Mouse (Mus musculus): ENCODE data around the gene Nek8. TPM values are rescaled to one million over a fixed set of nuclear protein-coding genes. Genes with fewer than 3 reads are reported as not detected.
A peak's percentile ranks its signal among the peaks of the same experiment; 100 is the strongest.
"Not testable (repeated sequence)": the region's sequence is repeated elsewhere in the genome, so short reads cannot be mapped to it uniquely, and the experiment has no call there.

Gene Nek8
- polyA plus RNA-seq, 1 experiment from 2014 or later = 6.6 TPM

DNA sequence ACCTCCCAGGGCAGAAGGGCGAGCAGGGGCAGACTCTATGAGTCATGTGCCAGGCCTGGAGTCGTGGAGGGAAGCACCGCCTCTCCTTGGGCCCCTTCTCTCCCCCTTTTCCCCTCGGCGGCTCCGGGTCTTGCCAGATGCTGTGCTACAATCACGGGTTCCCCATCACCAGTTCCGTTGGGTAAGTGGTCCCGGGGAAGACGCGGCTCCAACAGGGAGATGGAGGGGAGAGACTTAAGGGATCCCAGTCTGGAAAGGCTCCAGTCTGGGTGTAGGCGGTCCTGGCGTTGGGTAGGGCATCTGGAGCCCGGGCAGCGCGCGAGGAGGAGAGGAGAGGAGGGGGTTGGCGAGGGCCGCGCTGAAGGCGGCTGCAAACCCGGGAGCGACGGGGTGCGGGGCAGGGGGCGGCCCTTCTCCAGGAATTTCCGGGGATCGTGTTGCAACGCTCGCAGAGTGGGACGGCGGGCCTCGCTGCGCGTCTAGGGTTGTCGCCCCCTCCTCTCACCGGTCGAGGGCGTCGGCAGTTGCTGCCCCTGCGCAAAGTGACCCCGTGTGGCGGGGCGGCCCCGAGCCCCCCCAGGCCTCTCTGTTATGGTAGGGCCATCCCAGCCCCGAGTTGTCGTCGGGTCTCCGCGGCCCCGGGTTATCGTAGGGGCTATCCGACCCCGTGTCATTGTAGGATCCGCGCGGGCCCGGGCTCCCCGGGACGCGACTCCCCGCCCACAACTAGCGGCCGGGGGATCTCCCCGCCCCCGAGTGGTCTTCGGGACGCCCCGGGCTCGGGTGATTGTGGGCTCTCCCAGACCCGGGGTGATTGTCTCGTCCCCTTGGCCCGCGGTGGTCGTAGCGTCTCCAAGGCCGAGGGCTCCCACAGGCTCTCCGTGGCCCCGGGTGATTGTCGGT, 12.1 kb upstream of the Nek8 start, which contains the start of gene Rab34:
Gene Rab34, plus strand, starts transcription at position 100 of the 903 bp plus-strand sequence.
- Histone ChIP-seq H3K9ac (ENCODE audit: low read depth, low read length) (peak within 1 kb of the TSS; percentile 91), H3K36me3 (ENCODE audit: control insufficient read depth, insufficient read depth, low read length) (peaks cover 18% of the 10 kb centered on the region), H3K4me2 (ENCODE audit: low read length) (peak within 1 kb of the TSS; percentile 74), H3K9me3 (replicated peaks; ENCODE audit: control insufficient read depth, low read length, poor library complexity, severe bottlenecking) (no peaks in the 10 kb centered on the region), H3K4me1 (ENCODE audit: control insufficient read depth, insufficient read depth, low read length) (peaks cover 19% of the 10 kb centered on the region), H3K27ac (ENCODE audit: low read length) (peak within 1 kb of the TSS; percentile 93), H3K27me3 (ENCODE audit: control insufficient read depth, insufficient read depth, low read depth, low read length) (no peaks in the 10 kb centered on the region), H3K4me3 (ENCODE audit: low read depth, low read length) (peak within 1 kb of the TSS; percentile 80)
- peak; percentile 76 for ATAC-seq
- under 1% methylated on average over 62 of the region's 80 CpGs for WGBS

DNA sequence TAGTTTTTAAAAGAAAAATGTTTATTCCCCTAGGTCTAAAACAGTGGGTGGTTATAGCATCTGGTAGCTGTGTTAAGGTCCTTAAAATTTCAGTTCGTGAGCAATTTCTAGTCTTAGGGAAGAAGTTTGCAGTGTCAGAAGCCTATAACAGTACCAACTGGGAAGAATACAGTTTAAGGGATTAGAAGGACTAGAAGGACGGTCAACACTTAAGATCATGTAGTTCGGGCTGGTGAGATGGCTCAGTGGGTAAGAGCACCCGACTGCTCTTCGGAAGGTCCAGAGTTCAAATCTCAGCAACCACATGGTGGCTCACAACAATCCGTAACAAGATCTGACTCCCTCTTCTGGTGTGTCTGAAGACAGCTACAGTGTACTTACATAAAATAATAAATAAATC, 8.2 kb upstream of the Nek8 start:
- H3K4me2 ChIP-seq (ENCODE audit: low read length); H3K27me3 ChIP-seq (ENCODE audit: control insufficient read depth, insufficient read depth, low read depth, low read length); ATAC-seq; H3K9ac ChIP-seq (ENCODE audit: low read depth, low read length); H3K9me3 ChIP-seq (replicated peaks; ENCODE audit: control insufficient read depth, low read length, poor library complexity, severe bottlenecking); H3K4me3 ChIP-seq (ENCODE audit: low read depth, low read length); H3K27ac ChIP-seq (ENCODE audit: low read length): not testable (repeated sequence)
- WGBS = 98% methylated on average over 6 of the region's 6 CpGs
- Histone ChIP-seq H3K36me3 (ENCODE audit: control insufficient read depth, insufficient read depth, low read length) (peaks cover 10% of the 10 kb centered on the region), H3K4me1 (ENCODE audit: control insufficient read depth, insufficient read depth, low read length) (peaks cover 23% of the 10 kb centered on the region)

DNA sequence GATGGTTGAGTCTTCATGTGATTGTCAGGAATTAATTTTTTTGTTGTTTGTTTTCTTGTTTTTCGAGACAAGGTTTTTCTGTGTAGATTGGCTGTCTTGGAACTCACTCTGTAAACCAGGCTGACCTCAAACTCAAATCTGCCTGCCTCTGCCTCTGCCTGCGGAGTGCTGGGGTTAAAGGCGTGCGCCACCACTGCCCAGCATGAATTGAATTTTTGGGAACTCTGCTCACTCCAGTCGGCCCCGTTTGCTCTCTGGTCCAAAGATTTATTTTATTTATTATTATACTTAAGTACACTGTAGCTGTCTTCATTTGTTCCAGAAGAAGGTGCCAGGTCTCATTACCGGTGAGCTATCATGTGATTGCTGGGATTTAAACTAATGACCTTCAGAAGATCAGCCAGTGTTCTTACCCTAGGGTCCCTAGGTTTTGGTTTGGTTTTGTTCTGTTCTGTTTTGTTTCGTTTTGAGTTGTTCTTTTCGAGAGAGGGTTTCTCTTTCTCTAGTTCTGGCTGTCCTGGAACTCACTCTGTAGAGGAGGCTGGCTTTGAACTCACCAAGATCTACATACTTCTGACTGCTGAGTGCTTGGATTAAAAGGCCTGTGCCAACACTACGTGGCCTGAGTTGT, 7.5 kb upstream of the Nek8 start:
- 0 out of 2 replicates have a peak overlapping the region, but pooled peaks have one; percentile 2 for H3K9ac ChIP-seq (ENCODE audit: low read depth, low read length)
- H3K36me3 ChIP-seq (ENCODE audit: control insufficient read depth, insufficient read depth, low read length) = peaks cover 13% of the 10 kb centered on the region
- 49% methylated on average over 10 of the region's 10 CpGs for WGBS
- peak overlapping the region; percentile 92 for H3K27ac ChIP-seq (ENCODE audit: low read length)
- no peaks in the 10 kb centered on the region for H3K27me3 ChIP-seq (ENCODE audit: control insufficient read depth, insufficient read depth, low read depth, low read length)
- H3K4me1 ChIP-seq (ENCODE audit: control insufficient read depth, insufficient read depth, low read length) = peaks cover 23% of the 10 kb centered on the region
- H3K4me2 ChIP-seq (ENCODE audit: low read length) = peak overlapping the region; percentile 48
- ATAC-seq = 0 out of 2 replicates have a peak, but pooled peaks have one; percentile 21
- H3K4me3 ChIP-seq (ENCODE audit: low read depth, low read length) = peak overlapping the region; percentile 67
- H3K9me3 ChIP-seq (replicated peaks; ENCODE audit: control insufficient read depth, low read length, poor library complexity, severe bottlenecking) = no peaks in the 10 kb centered on the region

DNA sequence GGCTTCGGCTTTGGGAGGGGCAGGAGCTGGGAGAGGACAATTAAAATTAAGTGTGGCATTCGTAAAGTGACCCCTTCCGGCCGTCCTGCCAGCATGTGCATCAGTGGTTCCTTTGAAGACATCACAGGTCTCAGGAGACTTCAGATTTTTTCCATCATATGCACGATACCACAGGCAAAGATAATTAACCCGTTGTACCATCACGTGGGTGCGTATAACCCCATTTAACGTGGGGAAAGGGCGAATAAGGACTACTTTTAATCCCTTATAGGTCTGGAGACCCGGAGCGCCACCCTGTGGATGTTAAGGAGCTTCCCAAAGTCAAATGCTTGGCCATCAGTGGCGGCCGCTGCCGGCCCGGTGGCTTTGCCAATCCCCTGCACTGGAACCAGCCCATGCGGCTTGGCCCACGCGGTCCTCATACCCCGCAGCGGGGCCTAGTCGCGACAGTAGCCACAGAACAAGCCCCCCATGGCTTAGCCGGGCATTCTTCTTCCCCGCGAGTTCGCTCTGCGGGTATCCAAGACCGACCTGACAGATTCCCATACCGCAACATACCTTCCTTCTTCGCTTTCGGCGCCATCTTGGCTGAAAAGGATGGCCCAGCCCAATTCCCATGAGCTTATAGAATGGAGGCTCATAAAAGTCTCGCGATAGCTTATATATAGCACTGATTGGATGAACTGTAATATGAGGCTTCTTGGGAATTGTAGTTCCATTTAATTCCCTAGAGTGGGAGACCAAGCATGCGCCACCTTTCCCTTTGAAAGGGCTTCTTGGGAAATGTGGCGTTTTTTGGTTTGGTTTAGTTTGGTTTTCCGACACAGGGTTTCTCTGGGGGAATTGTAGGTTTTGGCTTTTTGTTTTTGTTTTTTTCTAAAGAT, 6.7 kb upstream of the Nek8 start, which contains the start of gene Rpl23a:
Gene Rpl23a, minus strand, starts transcription at position 624 of the 884 bp plus-strand sequence.
- no peaks in the 10 kb centered on the region for H3K9me3 ChIP-seq (replicated peaks; ENCODE audit: control insufficient read depth, low read length, poor library complexity, severe bottlenecking)
- no peaks in the 10 kb centered on the region for H3K27me3 ChIP-seq (ENCODE audit: control insufficient read depth, insufficient read depth, low read depth, low read length)
- H3K27ac ChIP-seq (ENCODE audit: low read length) = peak within 1 kb of the TSS; percentile 92
- peaks cover 28% of the 10 kb centered on the region for H3K4me1 ChIP-seq (ENCODE audit: control insufficient read depth, insufficient read depth, low read length)
- peak; percentile 95 for ATAC-seq
- peak within 1 kb of the TSS; percentile 67 for H3K4me3 ChIP-seq (ENCODE audit: low read depth, low read length)
- peaks cover 13% of the 10 kb centered on the region for H3K36me3 ChIP-seq (ENCODE audit: control insufficient read depth, insufficient read depth, low read length)
- WGBS = 0% methylated on average over 38 of the region's 38 CpGs
- H3K4me2 ChIP-seq (ENCODE audit: low read length) = peak within 1 kb of the TSS; percentile 73
- peak within 1 kb of the TSS; percentile 84 for H3K9ac ChIP-seq (ENCODE audit: low read depth, low read length)

DNA sequence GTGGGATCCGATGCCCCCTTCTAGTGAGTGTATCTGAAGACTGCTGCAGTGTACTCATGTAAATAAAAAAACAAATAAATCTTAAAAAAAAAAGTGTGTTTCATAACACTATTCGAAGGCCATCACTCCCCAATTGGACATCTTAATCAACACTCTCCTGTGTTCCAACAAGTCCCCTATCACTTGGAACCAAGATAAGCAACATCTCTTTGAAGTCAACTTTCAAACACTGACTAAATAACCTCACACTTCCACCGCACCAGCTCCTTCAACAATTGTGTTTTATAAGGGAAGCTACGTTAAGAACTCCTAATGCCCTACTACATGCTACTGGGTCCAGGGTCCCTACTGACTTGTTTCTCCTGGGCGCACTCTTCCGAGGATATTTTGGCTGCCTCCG, 6.0 kb upstream of the Nek8 start:
- H3K36me3 ChIP-seq (ENCODE audit: control insufficient read depth, insufficient read depth, low read length) = peaks cover 13% of the 10 kb centered on the region
- H3K9me3 ChIP-seq (replicated peaks; ENCODE audit: control insufficient read depth, low read length, poor library complexity, severe bottlenecking) = no peaks in the 10 kb centered on the region
- H3K9ac ChIP-seq (ENCODE audit: low read depth, low read length) = peak overlapping the region; percentile 84
- no peak overlapping the region; the same call in 1 of the 2 replicates for H3K27ac ChIP-seq (ENCODE audit: low read length)
- H3K27me3 ChIP-seq (ENCODE audit: control insufficient read depth, insufficient read depth, low read depth, low read length) = no peaks in the 10 kb centered on the region
- H3K4me3 ChIP-seq (ENCODE audit: low read depth, low read length) = peak overlapping the region; percentile 67
- WGBS = 7% methylated on average over 7 of the region's 7 CpGs
- H3K4me2 ChIP-seq (ENCODE audit: low read length) = peak overlapping the region; percentile 73
- ATAC-seq = no peak
- peaks cover 27% of the 10 kb centered on the region for H3K4me1 ChIP-seq (ENCODE audit: control insufficient read depth, insufficient read depth, low read length)

DNA sequence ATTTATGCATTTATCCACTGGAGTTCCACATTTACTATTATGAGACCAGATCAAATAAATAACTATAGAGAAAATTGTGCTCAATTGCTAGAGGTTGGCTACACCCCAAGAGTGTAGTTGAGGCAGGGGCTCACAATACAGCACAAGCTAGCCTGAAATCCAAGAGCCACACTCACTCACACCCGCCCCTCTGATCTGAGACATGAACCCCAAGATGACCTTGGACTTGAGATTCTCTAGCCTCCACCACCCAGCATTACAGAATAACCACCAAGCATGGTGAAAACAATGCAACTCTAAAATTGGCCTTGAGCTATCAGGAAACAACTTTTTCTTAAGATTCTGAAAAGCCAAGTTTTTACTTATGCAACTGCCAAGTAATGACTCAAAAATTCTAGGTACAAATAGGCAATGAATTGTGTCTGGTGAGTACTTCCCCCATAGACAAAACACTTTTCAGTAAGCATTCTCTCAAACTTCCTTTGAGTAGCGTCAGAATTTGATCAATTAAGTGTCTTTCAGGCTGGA, 5.4 kb upstream of the Nek8 start:
- Histone ChIP-seq H3K9ac (ENCODE audit: low read depth, low read length) (peak overlapping the region; percentile 84; the same call in 1 of the 2 replicates), H3K27me3 (ENCODE audit: control insufficient read depth, insufficient read depth, low read depth, low read length) (no peaks in the 10 kb centered on the region), H3K9me3 (replicated peaks; ENCODE audit: control insufficient read depth, low read length, poor library complexity, severe bottlenecking) (no peaks in the 10 kb centered on the region), H3K4me2 (ENCODE audit: low read length) (peak overlapping the region; percentile 73), H3K4me3 (ENCODE audit: low read depth, low read length) (peak overlapping the region; percentile 67), H3K36me3 (ENCODE audit: control insufficient read depth, insufficient read depth, low read length) (peaks cover 13% of the 10 kb centered on the region), H3K4me1 (ENCODE audit: control insufficient read depth, insufficient read depth, low read length) (peaks cover 32% of the 10 kb centered on the region), H3K27ac (ENCODE audit: low read length) (no peak overlapping the region)
- 53% methylated on average over 2 of the region's 2 CpGs for WGBS
- ATAC-seq = no peak

DNA sequence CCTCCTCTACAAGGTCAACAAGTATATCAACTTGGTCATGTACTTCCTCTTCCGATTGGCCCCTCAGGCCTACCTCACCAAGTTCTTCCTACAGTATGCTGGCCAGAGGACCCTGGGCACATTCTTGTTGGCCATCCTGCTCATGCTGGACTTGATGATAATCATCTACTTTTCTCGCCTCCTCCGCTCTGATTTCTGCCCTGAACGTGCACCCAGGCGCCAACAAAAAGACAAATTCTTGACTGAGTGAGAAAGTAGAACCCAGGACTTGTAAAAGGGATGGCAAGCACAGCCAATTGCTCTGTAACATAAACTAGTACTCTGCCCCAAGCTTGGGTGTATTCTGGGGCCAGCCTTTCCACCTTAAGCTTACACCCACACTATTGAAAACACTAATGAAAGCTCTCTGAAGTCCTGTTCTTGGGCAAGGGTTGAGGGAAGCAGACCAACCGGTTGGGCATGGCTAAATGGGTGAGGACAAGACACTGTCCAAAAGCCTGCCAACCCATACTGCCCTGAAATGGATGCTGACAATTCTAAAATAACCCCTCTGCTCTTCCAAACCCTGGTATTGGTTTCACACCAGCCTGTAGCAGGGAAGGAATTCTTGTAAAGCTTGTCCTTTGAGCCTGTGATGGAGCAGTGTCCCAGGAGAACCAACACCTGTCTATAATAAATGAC, 3.7 kb upstream of the Nek8 start:
- no peak overlapping the region; the same call in 1 of the 2 replicates for H3K4me2 ChIP-seq (ENCODE audit: low read length)

More for the DNA sequence above, 3.7 kb upstream of the Nek8 start:
- no peak overlapping the region for H3K4me3 ChIP-seq (ENCODE audit: low read depth, low read length)
- H3K9me3 ChIP-seq (replicated peaks; ENCODE audit: control insufficient read depth, low read length, poor library complexity, severe bottlenecking) = no peaks in the 10 kb centered on the region
- H3K4me1 ChIP-seq (ENCODE audit: control insufficient read depth, insufficient read depth, low read length) = peaks cover 35% of the 10 kb centered on the region
- no peaks in the 10 kb centered on the region for H3K27me3 ChIP-seq (ENCODE audit: control insufficient read depth, insufficient read depth, low read depth, low read length)
- H3K36me3 ChIP-seq (ENCODE audit: control insufficient read depth, insufficient read depth, low read length) = peaks cover 13% of the 10 kb centered on the region
- no peak for ATAC-seq
- no peak overlapping the region for H3K9ac ChIP-seq (ENCODE audit: low read depth, low read length)
- 85% methylated on average over 6 of the region's 6 CpGs for WGBS
- H3K27ac ChIP-seq (ENCODE audit: low read length) = no peak overlapping the region
